Mouse (Mus musculus) heart, postnatal 36 days (tissue): ENCODE data around the gene Wdfy2. TPM values are rescaled to one million over a fixed set of nuclear protein-coding genes. Genes with fewer than 3 reads are reported as not detected.

Source experiments
- DNase-seq, 2 experiments: peaks; one replicate each; pipeline ENCODE4 v3.0.0; 2021 to 2022
- intact Hi-C: fragments of 180-260 bp; cut with DNase I; formaldehyde crosslinking; loops from one replicate; pipeline ENCODE4 v1.15.1; 2025
- total RNA-seq, 2 experiments: library from RNA; stranded (reverse); gene quantifications; 2 replicates each; pipeline ENCODE4 v1.2.3; 2021

The Wdfy2 gene
- total RNA-seq, 2 experiments from 2014 or later: 6.6 to 7.9 TPM

GRCm38 (mm10) chr14:62915146-62915685 is 77.7 kb downstream of the Wdfy2 start:
- DNase-seq: no peak
- intact Hi-C loops: no loop called here

- peak in 1 of 2 experiments; percentile 14 for DNase-seq
- intact Hi-C loops: no loop called here
These were observed 79.1 kb downstream of the Wdfy2 start for GRCm38 (mm10) chr14:62916488-62917034.

GRCm38 (mm10) chr14:62921401-62921800 is 83.9 kb downstream of the Wdfy2 start:
- DNase-seq: no peak
- intact Hi-C loops: loop anchor here (5.0 kb wide), 1 partner anchor 34 kb away; no protein-coding TSS in a partner anchor

GRCm38 (mm10) chr14:62922637-62923036 is 85.2 kb downstream of the Wdfy2 start:
- DNase-seq: no peak
- intact Hi-C loops: loop anchor here (5.0 kb wide), 1 partner anchor 35 kb away; no protein-coding TSS in a partner anchor

- DNase-seq: peak in 1 of 2 experiments; percentile 17
- intact Hi-C loops: loop anchor here (5.0 kb wide), 1 partner anchor 37 kb away; no protein-coding TSS in a partner anchor
These were observed 87.3 kb downstream of the Wdfy2 start for GRCm38 (mm10) chr14:62924800-62925199.

GRCm38 (mm10) chr14:62928101-62928541 is 90.6 kb downstream of the Wdfy2 start:
- no peak for DNase-seq
- intact Hi-C loops: no loop called here

- no peak for DNase-seq
- intact Hi-C loops: loop anchor here (1.0 to 5.0 kb wide), 2 partner anchors 53 to 298 kb away; no protein-coding TSS in a partner anchor
These were observed 97.9 kb downstream of the Wdfy2 start for GRCm38 (mm10) chr14:62935361-62935760.

- intact Hi-C loops: loop anchor here (2.0 to 5.0 kb wide), 2 partner anchors 58 to 300 kb away; no protein-coding TSS in a partner anchor
- DNase-seq: peak in 1 of 2 experiments; percentile 31
These were observed 99.3 kb downstream of the Wdfy2 start for GRCm38 (mm10) chr14:62936631-62937380.

- intact Hi-C loops: loop anchor here (2.0 to 5.0 kb wide), 3 partner anchors 59 to 300 kb away; no protein-coding TSS in a partner anchor
These were observed 100.2 kb downstream of the Wdfy2 start for GRCm38 (mm10) chr14:62937675-62938074.

GRCm38 (mm10) chr14:62939435-62939834 is 102.0 kb downstream of the Wdfy2 start:
- DNase-seq: no peak
- intact Hi-C loops: loop anchor here (1.0 to 5.0 kb wide), 3 partner anchors 101 to 302 kb away; no protein-coding TSS in a partner anchor

More at GRCm38 (mm10) chr14:62937675-62938074, 100.2 kb downstream of the Wdfy2 start:
- peak in 1 of 2 experiments; percentile 10 for DNase-seq

- DNase-seq: peak; percentile 46 to 49
These were observed 103.1 kb downstream of the Wdfy2 start for GRCm38 (mm10) chr14:62940383-62941074.

GRCm38 (mm10) chr14:62946794-62947193 is 109.3 kb downstream of the Wdfy2 start:
- intact Hi-C loops: no loop called here
- DNase-seq: no peak

More at GRCm38 (mm10) chr14:62940383-62941074, 103.1 kb downstream of the Wdfy2 start:
- intact Hi-C loops: no loop called here

GRCm38 (mm10) chr14:62956091-62956490 is 118.6 kb downstream of the Wdfy2 start:
- intact Hi-C loops: no loop called here
- no peak for DNase-seq

GRCm38 (mm10) chr14:62963632-62964031 is 126.2 kb downstream of the Wdfy2 start:
- intact Hi-C loops: no loop called here
- DNase-seq: no peak

- intact Hi-C loops: no loop called here
- no peak for DNase-seq
These were observed 127.9 kb downstream of the Wdfy2 start for GRCm38 (mm10) chr14:62965342-62965741.

GRCm38 (mm10) chr14:62965811-62966520 is 128.5 kb downstream of the Wdfy2 start:
- intact Hi-C loops: no loop called here
- DNase-seq: no peak

GRCm38 (mm10) chr14:62975046-62975445 is 137.6 kb downstream of the Wdfy2 start:
- DNase-seq: peak; percentile 73 to 83
- intact Hi-C loops: loop anchor here (1.0 to 5.0 kb wide), 5 partner anchors 96 to 483 kb away; partner anchors contain the start of genes Fam124a and Wdfy2

GRCm38 (mm10) chr14:62979815-62980214 is 142.3 kb downstream of the Wdfy2 start:
- intact Hi-C loops: loop anchor here (5.0 kb wide), 3 partner anchors 143 to 423 kb away; partner anchors contain the start of genes Fam124a and Wdfy2
- no peak for DNase-seq

- intact Hi-C loops: no loop called here
- no peak for DNase-seq
These were observed 146.9 kb downstream of the Wdfy2 start, which contains the start of gene Defb48 for GRCm38 (mm10) chr14:62984410-62984809. Defb48 (minus strand) TSS chr14:62984510.
